Mouse (Mus musculus) liver, embryonic 14.5 days (tissue): ENCODE measurements around the gene Nacc2.

ENCODE experiments used
- CTCF ChIP-seq: IDR thresholded peaks from 2 replicates; pipeline ENCODE4 v1.5.1; 2016; ENCODE audit warnings: antibody characterized with exemption, low read depth, control low read depth
- EP300 ChIP-seq: IDR thresholded peaks from 2 replicates; pipeline ENCODE4 v1.6.1; 2016; ENCODE audit warnings: antibody characterized with exemption, low read depth

DNA sequence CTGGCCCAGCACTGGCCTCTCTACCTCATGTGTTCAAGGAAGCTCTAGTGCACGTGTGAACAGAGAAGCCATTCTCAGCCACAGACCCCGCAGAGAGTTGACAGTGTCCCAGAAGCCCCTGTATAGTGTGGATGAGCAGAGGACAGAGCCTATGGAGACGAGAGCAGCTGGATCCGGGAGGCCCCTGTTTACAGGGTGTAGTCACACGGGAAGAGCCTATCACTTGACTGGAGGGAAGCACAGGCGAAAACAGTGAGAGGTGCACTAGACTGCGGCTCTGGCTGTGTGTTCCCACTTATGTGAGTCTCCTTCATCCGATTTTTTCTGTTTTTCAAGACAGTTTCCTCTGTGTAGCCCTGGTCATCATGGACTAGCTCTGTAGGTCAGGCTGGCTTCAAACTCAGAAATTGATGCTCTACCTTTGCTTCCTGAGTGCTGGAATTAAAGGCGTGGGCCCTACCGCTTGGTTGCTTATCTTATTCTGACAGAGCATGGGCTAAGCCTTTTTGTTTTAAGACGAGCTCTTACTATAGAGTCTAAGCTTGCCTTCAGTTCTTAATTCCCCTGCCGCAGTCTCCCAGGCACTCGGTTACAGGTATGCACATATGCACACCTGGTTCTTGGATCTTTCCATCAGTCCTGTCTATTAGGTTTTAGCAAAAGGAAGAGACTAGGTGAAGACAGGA lies 60.1 kb downstream of the Nacc2 start:
- TF ChIP-seq EP300 (no peak), CTCF (no peak)
